Comparison of ENCODE assay signal across 17 mouse cellular contexts in the genomic region with DNA sequence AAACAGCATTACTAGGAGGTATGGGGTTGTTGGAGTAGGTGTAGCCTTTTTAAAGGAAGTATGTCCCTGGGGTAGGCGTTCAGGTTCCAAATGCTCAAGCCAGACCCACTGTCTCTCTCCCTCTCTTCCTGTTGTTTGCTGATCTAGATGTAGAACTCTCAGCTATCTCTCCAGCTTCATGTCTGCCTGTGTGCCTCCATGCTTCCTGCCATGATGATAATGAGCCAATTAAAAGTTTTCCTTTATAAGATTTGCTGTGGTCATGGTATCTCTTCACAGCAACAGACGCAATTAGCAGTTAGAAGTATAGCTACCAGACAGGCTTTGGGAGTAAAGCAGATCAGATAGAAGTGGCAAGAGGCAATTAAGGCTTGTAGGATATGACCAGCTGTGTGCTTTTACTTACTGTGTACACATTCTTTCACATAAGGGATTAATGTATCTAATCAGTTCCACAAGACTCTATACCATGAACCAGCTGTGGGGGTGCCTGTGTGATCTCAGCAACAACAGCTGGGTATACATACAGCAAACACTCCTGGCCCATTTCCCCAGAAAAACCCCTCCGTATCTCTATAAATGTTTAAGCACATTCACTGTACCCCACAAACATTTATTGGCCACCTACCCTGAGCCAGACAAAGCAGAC. TPM values are rescaled to one million over a fixed set of nuclear protein-coding genes. Genes with fewer than 3 reads are reported as not detected.
DNase-seq lines count a peak whose midpoint lies in the region; ATAC-seq lines count a peak whose summit lies in the region.
"Had no signal": no experiment of that assay in that cellular context is flagged by ENCODE, and none has a peak within 500 bp of the region (broad histone marks: within the 10 kb centered on the region; RNA-seq: fewer than 3 reads in every experiment).

No protein-coding gene starts in this region.

- no peaks in the 10 kb centered on the region for H3K36me3 ChIP-seq in embryonic facial prominence, embryonic 11.5 days (replicated peaks; ENCODE audit: control insufficient read depth, insufficient read depth, low read depth, low read length)
- no peaks in the 10 kb centered on the region for H3K36me3 ChIP-seq in embryonic facial prominence, embryonic 10.5 days (replicated peaks)
- H3K36me3 ChIP-seq: limb, embryonic 15.5 days had no signal

- DNase-seq in embryonic facial prominence, embryonic 11.5 days (ENCODE audit: low spot score), result peak; percentile 45
- no peak for DNase-seq in embryonic facial prominence, embryonic 10.5 days (ENCODE audit: low spot score)
- peak; percentile 20 for DNase-seq in CD4-positive helper T cell, adult 2 months (ENCODE audit: low read depth, low spot score)
- DNase-seq in adrenal gland, postnatal 10 days, result no peak
- DNase-seq in adipocyte (ENCODE audit: low spot score), result no peak
- no peak for DNase-seq in lung, postnatal 25 days (ENCODE audit: low spot score)
- DNase-seq: adrenal gland, adult 2 months; cerebellum, adult 18-20 months; gastrocnemius, postnatal 10 days; kidney, postnatal 25 days; midbrain, embryonic 14.5 days had no signal

- no peak overlapping the region for H3K27ac ChIP-seq in embryonic facial prominence, embryonic 11.5 days (replicated peaks; ENCODE audit: low read depth, low read length)
- H3K27ac ChIP-seq in embryonic facial prominence, embryonic 10.5 days (replicated peaks), result no peak overlapping the region
- H3K27ac ChIP-seq: hindbrain, postnatal 0 days; limb, embryonic 15.5 days had no signal

- H3K27me3 ChIP-seq in embryonic facial prominence, embryonic 11.5 days (ENCODE audit: control insufficient read depth, insufficient read depth, low read length), result no peaks in the 10 kb centered on the region
- H3K27me3 ChIP-seq in embryonic facial prominence, embryonic 10.5 days (replicated peaks; ENCODE audit: low read depth, poor library complexity, severe bottlenecking), result no peaks in the 10 kb centered on the region
- H3K27me3 ChIP-seq: limb, embryonic 15.5 days had no signal

- no peak for ATAC-seq in embryonic facial prominence, embryonic 11.5 days (replicated peaks; ENCODE audit: insufficient number of reproducible peaks, low FRiP score, low TSS enrichment, low read depth)
- ATAC-seq in inflammation-experienced regulatory T-cells, adult 6 months, result peak; percentile 25
- peak; percentile 90 for ATAC-seq in megakaryocyte-erythroid progenitor cell, adult 5-6 weeks (replicated peaks; ENCODE audit: low FRiP score, low TSS enrichment, poor library complexity, severe bottlenecking)
- ATAC-seq: forebrain, embryonic 16.5 days; hindbrain, postnatal 0 days had no signal

- H3K4me1 ChIP-seq in embryonic facial prominence, embryonic 11.5 days (ENCODE audit: control insufficient read depth, insufficient read depth, low read length), result no peaks in the 10 kb centered on the region; the same call in 1 of the 2 replicates
- peaks cover 14% of the 10 kb centered on the region for H3K4me1 ChIP-seq in embryonic facial prominence, embryonic 10.5 days

- H3K9ac ChIP-seq in embryonic facial prominence, embryonic 11.5 days (replicated peaks; ENCODE audit: low read length), result no peak overlapping the region
- H3K9ac ChIP-seq: limb, embryonic 15.5 days had no signal

- no peak overlapping the region for H3K4me3 ChIP-seq in embryonic facial prominence, embryonic 11.5 days (ENCODE audit: low read depth, low read length)
- H3K4me3 ChIP-seq in embryonic facial prominence, embryonic 10.5 days, result no peak overlapping the region
- H3K4me3 ChIP-seq: limb, embryonic 15.5 days had no signal

- 81% methylated on average over 3 of the region's 3 CpGs for WGBS in embryonic facial prominence, embryonic 11.5 days
- WGBS in embryonic facial prominence, embryonic 10.5 days, result 79% methylated on average over 3 of the region's 3 CpGs

- H3K9me3 ChIP-seq in embryonic facial prominence, embryonic 11.5 days (replicated peaks; ENCODE audit: control insufficient read depth, low read length), result no peaks in the 10 kb centered on the region
- no peaks in the 10 kb centered on the region for H3K9me3 ChIP-seq in embryonic facial prominence, embryonic 10.5 days
- H3K9me3 ChIP-seq: limb, embryonic 15.5 days had no signal

- H3K4me2 ChIP-seq in embryonic facial prominence, embryonic 11.5 days (ENCODE audit: low read depth, low read length), result no peak overlapping the region
- H3K4me2 ChIP-seq: heart, embryonic 11.5 days; limb, embryonic 15.5 days had no signal

RNA-seq across cellular contexts. Expression of a gene that starts 9.1 kb away (rescaled TPM):
- 22.1 and 24.3 TPM in 2 replicates for polyA plus RNA-seq in embryonic facial prominence, embryonic 11.5 days (2014; fragmentation: Nextera tagmentation; extraction: Ambion mirVana)
- polyA plus RNA-seq in embryonic facial prominence, embryonic 10.5 days (2016; fragmentation: Nextera tagmentation; extraction: Ambion mirVana), result 16.5 and 16.7 TPM in 2 replicates
- polyA plus RNA-seq in inflammation-experienced regulatory T-cells, adult 6 months (2017; shearing (Covaris generic)), result 10 to 100 TPM; 68.5 to 100.0 (median 78.8) TPM
- total RNA-seq in megakaryocyte-erythroid progenitor cell, adult 5-6 weeks (2014; fragmentation: Nextera tagmentation), result 29.1 and 44.1 TPM in 2 replicates
- 19.2 and 23.6 TPM in 2 replicates for total RNA-seq in megakaryocyte-erythroid progenitor cell, adult 5-6 weeks (2017)
- 10 to 100 TPM; 18.0 to 18.5 TPM for total RNA-seq in adrenal gland, postnatal 10 days (2021)

Comparison
In these comparisons a context has a peak if more than half of its experiments do, and no peak if none do; other contexts are left out.
1. DNase-seq: peak in embryonic facial prominence, embryonic 11.5 days (single experiment) and CD4-positive helper T cell, adult 2 months (single experiment); none in embryonic facial prominence, embryonic 10.5 days (single experiment), adrenal gland, postnatal 10 days (single experiment), adipocyte (single experiment) and lung, postnatal 25 days (single experiment).